Mouse (Mus musculus): ENCODE measurements around the gene Ubxn7. TPM values are rescaled to one million over a fixed set of nuclear protein-coding genes. Genes with fewer than 3 reads are reported as not detected.

The Ubxn7 gene
- total RNA-seq, 2 experiments from 2014 or later, result 48.1 to 51.9 TPM

DNA sequence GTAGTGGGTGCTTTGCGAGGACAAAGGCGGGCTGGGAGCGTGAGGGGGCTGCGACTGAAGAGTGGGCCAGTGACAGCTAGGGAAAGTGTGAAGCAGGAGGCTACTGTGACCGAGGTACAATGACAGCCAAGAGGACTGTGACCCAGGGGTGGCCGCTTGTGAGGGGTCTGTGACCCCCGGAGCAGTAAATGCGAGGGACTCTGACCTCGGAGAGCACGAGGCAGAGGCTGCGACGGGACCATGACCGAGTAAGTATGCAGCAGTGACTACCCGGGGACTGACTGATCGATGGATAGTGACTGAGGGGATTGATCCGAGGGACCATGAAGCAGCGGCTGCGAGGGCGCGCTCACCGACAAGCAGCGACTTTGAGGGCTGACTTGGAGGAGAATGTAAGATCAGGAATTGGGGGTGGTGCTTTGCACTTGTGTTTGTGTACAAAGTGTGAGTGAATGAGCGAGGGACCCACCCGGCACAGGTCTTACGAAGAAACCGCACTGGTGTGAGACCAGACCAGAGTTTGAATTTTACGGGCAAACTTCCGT lies 99.1 kb downstream of the Ubxn7 start:
- DNase-seq (ENCODE audit: low spot score in 2 of 2), result peak in 1 of 2 experiments; percentile 22

DNA sequence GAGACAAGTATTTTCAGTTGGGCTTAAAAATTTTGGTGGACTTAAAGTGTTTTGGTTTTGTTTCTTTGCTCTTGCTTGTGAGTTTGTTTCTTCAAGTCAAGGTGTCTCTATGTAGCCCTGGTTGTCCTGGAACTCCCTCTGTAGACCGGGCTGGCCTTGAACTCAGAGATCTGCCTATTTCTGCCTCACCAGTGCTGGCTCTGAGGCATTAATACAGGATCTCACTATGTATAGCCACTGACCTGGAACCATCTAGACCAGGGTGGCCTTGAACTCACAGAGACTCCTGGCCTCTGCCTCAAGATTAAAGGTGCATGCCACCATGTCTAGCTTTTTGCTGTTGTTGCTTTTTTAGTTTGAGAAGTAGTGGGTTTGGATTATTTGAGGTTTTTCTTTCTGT lies 99.9 kb downstream of the Ubxn7 start:
- DNase-seq (ENCODE audit: low spot score in 2 of 2), result no peak

DNA sequence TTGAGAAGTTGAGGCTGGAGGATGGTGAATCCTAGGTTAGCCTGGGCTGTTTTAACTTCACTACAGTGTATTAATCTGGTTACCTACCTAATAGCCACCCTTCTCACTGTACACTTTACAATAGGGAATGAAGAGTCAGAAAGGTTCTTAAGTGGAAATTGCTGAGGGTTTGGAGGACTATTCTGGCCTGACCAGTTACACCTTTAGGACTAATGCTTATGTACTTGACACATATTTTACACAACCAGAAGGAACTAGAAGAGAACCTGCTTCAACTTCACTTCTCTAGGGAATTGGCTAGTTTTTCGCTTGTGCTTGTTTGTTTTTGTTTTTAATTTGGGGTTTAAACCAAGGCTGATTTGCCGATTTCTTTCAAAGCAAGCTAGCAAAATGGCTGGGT lies 101.1 kb downstream of the Ubxn7 start:
- no peak for DNase-seq (ENCODE audit: low spot score in 2 of 2)

DNA sequence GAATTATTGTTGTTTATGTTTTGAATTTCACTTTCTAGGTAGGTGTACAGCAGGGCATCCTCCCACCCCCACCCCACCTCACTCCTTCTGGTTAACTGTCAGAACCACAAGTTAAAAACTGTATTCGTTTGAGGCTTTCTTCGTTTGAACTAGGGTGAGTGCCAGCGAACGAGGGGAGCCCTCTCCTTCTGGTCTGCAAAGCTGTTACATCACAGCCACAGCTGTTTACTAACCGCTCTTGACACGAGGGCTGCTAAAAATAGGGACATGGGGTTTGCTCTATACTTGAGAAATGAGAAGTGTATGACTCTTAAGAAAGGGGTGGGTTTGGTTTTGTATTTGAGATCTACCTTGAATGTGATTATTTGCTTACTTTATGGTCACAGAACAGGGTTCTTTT lies 102.0 kb downstream of the Ubxn7 start:
- no peak for DNase-seq (ENCODE audit: low spot score in 2 of 2)

GRCm38 (mm10) chr16:32434691-32435090 lies 102.6 kb downstream of the Ubxn7 start:
- DNase-seq (ENCODE audit: low spot score in 2 of 2), result no peak

GRCm38 (mm10) chr16:32436657-32437056 lies 104.6 kb downstream of the Ubxn7 start:
- no peak for DNase-seq (ENCODE audit: low spot score in 2 of 2)

DNA sequence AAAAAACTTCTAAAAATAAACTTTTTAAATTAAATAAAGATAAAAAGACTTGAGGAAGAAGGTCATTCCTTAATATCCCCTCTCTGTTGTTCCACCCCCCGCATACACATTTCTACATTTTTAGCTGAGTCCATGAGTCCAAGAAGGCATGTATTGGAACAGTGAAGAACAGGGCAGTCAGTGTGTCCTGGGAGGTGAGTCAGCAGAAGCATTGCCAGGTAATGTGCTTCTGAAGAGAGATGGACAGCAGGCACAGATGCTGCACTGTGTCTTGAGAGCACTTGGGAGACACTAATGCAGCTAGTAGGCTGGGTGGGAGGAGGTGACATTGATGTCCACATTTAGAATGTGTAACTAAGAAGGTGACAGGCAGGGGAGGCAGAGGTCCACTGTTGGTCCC lies 105.2 kb downstream of the Ubxn7 start:
- DNase-seq (ENCODE audit: low spot score in 2 of 2), result no peak

GRCm38 (mm10) chr16:32441432-32441831 lies 109.4 kb downstream of the Ubxn7 start:
- DNase-seq (ENCODE audit: low spot score in 2 of 2), result no peak

Other genes with a start within 250 kb of the Ubxn7 start
- gene Pigx, start 232.5 kb upstream of the Ubxn7 start, total RNA-seq (2021), result 10 to 100 TPM; 25.5 to 25.8 TPM
- gene Cep19, start 232.5 kb upstream of the Ubxn7 start, total RNA-seq (2021), result 10 to 100 TPM; 66.8 to 67.1 TPM
- 1 to 10 TPM; 6.8 to 8.5 TPM for gene Nrros, start 166.7 kb upstream of the Ubxn7 start, total RNA-seq (2021)
- not detected for gene Bex6, start 152.4 kb upstream of the Ubxn7 start, total RNA-seq (2021)
- gene Fbxo45, start 85.1 kb upstream of the Ubxn7 start, total RNA-seq (2021), result 10 to 100 TPM; 44.8 to 50.3 TPM
- gene Wdr53, start 85.0 kb upstream of the Ubxn7 start, total RNA-seq (2021), result 10 to 100 TPM; 12.4 to 12.5 TPM
- gene Smco1, start 60.8 kb upstream of the Ubxn7 start, total RNA-seq (2021), result under 1 TPM; 0.23 to 0.35 TPM
- gene Rnf168, start 54.8 kb upstream of the Ubxn7 start, total RNA-seq (2021), result 10 to 100 TPM; 26.9 to 27.3 TPM
- gene Tm4sf19, start 68.2 kb downstream of the Ubxn7 start, total RNA-seq (2021), result not detected
- gene Tctex1d2, start 87.4 kb downstream of the Ubxn7 start, total RNA-seq (2021), result 10 to 100 TPM; 15.5 to 17.1 TPM
- 10 to 100 TPM; 36.2 to 41.3 TPM for gene Pcyt1a, start 98.7 kb downstream of the Ubxn7 start, total RNA-seq (2021)
- not detected for gene Slc51a, start 155.6 kb downstream of the Ubxn7 start, total RNA-seq (2021)
- gene Zdhhc19, start 164.0 kb downstream of the Ubxn7 start, total RNA-seq (2021), result not detected

Data from left cerebral cortex, adult 18-20 months (tissue).